Mouse (Mus musculus) neural tube, embryonic 12.5 days (tissue): ENCODE data around the gene Grm4. TPM values are rescaled to one million over a fixed set of nuclear protein-coding genes. Genes with fewer than 3 reads are reported as not detected.

Experiments
- ATAC-seq: fragments of 200-750 bp; cut with Nextera tagmentation; 2 replicates; pipeline ENCODE4 v1.8.0; 2017; ENCODE audit warnings: low read depth, mild to moderate bottlenecking, moderate TSS enrichment, moderate library complexity; ENCODE audit not compliant: low FRiP score
- H3K27ac ChIP-seq: fragments of 300-500 bp; sonication (generic); 2 replicates; pipeline ENCODE4 v1.5.1; 2016
- H3K27me3 ChIP-seq: fragments of 300-500 bp; sonication (generic); replicated peaks from 2 replicates; pipeline ENCODE4 v1.6.1; 2016; ENCODE audit warnings: mild to moderate bottlenecking
- H3K36me3 ChIP-seq: fragments of 300-500 bp; sonication (generic); 2 replicates; pipeline ENCODE4 v1.6.1; 2016; ENCODE audit warnings: mild to moderate bottlenecking
- H3K4me1 ChIP-seq: fragments of 300-500 bp; sonication (generic); 2 replicates; pipeline ENCODE4 v1.6.1; 2016
- H3K4me2 ChIP-seq: fragments of 300-500 bp; sonication (generic); replicated peaks from 2 replicates; pipeline ENCODE4 v1.6.1; 2016; ENCODE audit warnings: mild to moderate bottlenecking
- H3K4me3 ChIP-seq: fragments of 300-500 bp; sonication (generic); 2 replicates; pipeline ENCODE4 v1.5.1; 2016
- H3K9ac ChIP-seq: fragments of 300-500 bp; sonication (generic); 2 replicates; pipeline ENCODE4 v1.6.1; 2016; ENCODE audit warnings: mild to moderate bottlenecking
- H3K9me3 ChIP-seq: fragments of 300-500 bp; sonication (generic); 2 replicates; pipeline ENCODE4 v1.6.1; 2016; ENCODE audit warnings: mild to moderate bottlenecking
- WGBS: fragments of 180-500 bp; shearing (Covaris S2); methylation state at CpG from one replicate; pipeline ENCODE4 v1.1.7; 2016; 5-methylcytosine and 5-hydroxymethylcytosine counted together
- polyA plus RNA-seq: library from polyadenylated mRNA; unstranded; fragments of >200 nt; fragmentation: Nextera tagmentation; extraction: Ambion mirVana; gene quantifications from 2 replicates; pipeline ENCODE4 v1.2.1, GENCODE M21; 2016

Grm4 gene
- polyA plus RNA-seq, 1 experiment from 2014 or later: 3.4 TPM

DNA sequence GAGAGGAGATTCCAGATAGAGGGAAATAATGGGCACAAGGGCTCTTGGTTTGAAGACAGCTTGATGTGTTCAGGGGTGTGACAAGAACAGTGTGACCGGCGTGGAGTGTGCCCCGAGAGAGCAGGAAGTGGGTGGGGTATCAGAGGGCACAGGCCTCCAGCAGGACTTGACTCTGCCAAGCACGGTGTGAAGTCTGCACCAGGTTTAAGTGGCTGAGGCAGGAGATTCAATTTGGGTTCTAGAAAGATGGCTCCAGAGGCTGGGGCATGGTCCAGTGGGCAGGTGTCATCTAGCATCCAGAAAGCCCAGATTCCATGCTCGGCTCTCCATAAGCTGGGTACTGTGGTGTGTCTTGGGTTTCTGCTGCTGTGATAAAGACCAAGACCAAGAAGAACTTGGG is 23.4 kb downstream of the Grm4 start:
- no peak overlapping the region for H3K27ac ChIP-seq
- H3K27me3 ChIP-seq: peaks cover under 1% of the 10 kb centered on the region
- H3K9me3 ChIP-seq: no peaks in the 10 kb centered on the region
- WGBS: 82% methylated on average over 5 of the region's 5 CpGs
- no peak overlapping the region for H3K4me2 ChIP-seq
- H3K4me1 ChIP-seq: peaks cover 34% of the 10 kb centered on the region
- ATAC-seq: no peak
- H3K36me3 ChIP-seq: no peaks in the 10 kb centered on the region
- H3K4me3 ChIP-seq: no peak overlapping the region
- H3K9ac ChIP-seq: no peak overlapping the region

DNA sequence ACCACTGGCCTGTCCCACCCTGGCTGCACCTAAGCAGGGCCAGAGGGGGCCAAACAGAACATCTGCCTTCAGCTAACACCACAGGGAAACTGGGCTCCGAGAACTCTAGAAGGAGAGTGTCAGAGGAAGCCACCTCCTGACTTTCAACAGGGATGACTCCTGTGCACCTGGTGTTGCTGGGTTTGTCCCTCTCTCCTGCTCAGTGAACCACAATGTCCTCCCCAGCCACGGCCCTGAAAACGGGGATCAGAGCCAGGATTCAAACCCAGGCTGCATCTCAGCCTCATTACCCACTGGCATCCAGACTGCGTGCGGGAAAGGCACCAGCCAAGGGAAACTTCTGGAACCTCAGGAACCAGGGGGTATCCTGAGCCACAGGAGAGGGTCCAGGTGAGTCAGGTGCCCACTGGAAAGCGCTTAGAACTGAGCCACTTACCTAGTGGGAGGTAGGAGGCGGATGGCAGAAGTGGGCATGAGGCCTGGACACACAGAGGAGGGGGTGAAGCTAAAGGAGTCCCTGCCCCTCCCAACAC is 26.1 kb downstream of the Grm4 start:
- no peak for ATAC-seq
- WGBS: 83% methylated on average over 7 of the region's 7 CpGs
- H3K4me1 ChIP-seq: peaks cover 8% of the 10 kb centered on the region; the same call in 1 of the 2 replicates
- no peaks in the 10 kb centered on the region; the same call in 1 of the 2 replicates for H3K27me3 ChIP-seq
- H3K36me3 ChIP-seq: no peaks in the 10 kb centered on the region
- no peak overlapping the region for H3K4me2 ChIP-seq
- H3K4me3 ChIP-seq: no peak overlapping the region
- no peak overlapping the region for H3K27ac ChIP-seq
- H3K9me3 ChIP-seq: no peaks in the 10 kb centered on the region
- no peak overlapping the region for H3K9ac ChIP-seq

DNA sequence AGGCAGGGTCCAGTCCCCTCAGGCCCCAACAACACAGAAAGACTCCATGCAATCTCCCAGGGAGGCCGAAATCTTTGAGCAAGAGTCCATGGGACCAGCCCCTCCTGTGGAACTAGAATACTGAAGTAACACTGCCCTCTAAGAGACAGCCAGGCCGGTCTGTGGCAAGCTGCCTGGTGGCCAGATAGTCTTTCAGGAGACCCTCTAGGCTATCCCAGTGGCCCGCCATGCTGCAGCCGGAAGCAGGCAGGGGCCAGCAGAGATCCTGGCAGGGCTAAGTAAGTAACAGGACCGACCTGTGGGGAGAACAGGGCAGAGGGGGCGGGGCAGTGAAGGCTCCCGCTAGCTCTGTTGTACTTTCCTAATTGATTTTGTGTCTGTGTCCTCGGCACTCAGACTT is 27.2 kb downstream of the Grm4 start:
- no peak overlapping the region for H3K27ac ChIP-seq
- no peak for ATAC-seq
- H3K9ac ChIP-seq: no peak overlapping the region
- WGBS: 40% methylated on average over 8 of the region's 8 CpGs
- H3K9me3 ChIP-seq: no peaks in the 10 kb centered on the region
- no peak overlapping the region for H3K4me3 ChIP-seq
- no peaks in the 10 kb centered on the region for H3K4me1 ChIP-seq
- H3K27me3 ChIP-seq: no peaks in the 10 kb centered on the region; the same call in 1 of the 2 replicates
- no peak overlapping the region for H3K4me2 ChIP-seq
- H3K36me3 ChIP-seq: no peaks in the 10 kb centered on the region

GRCm38 (mm10) chr17:27493389-27493788 is 27.8 kb downstream of the Grm4 start:
- H3K4me3 ChIP-seq: no peak overlapping the region
- no peak overlapping the region for H3K9ac ChIP-seq
- H3K36me3 ChIP-seq: no peaks in the 10 kb centered on the region
- no peak for ATAC-seq
- 82% methylated on average over 4 of the region's 4 CpGs for WGBS
- no peaks in the 10 kb centered on the region for H3K9me3 ChIP-seq
- no peaks in the 10 kb centered on the region; the same call in 1 of the 2 replicates for H3K27me3 ChIP-seq
- no peak overlapping the region for H3K27ac ChIP-seq
- H3K4me2 ChIP-seq: no peak overlapping the region
- H3K4me1 ChIP-seq: peaks cover 4% of the 10 kb centered on the region; the same call in 1 of the 2 replicates

- H3K9me3 ChIP-seq: no peaks in the 10 kb centered on the region
- no peak overlapping the region for H3K9ac ChIP-seq
- no peak overlapping the region for H3K27ac ChIP-seq
- 75% methylated on average over 16 of the region's 16 CpGs for WGBS
- no peak for ATAC-seq
- H3K36me3 ChIP-seq: no peaks in the 10 kb centered on the region
- H3K27me3 ChIP-seq: 0 out of 2 replicates have a peak, but pooled peaks cover 6% of the 10 kb centered on the region
- H3K4me3 ChIP-seq: no peak overlapping the region
- no peak overlapping the region for H3K4me2 ChIP-seq
- H3K4me1 ChIP-seq: peaks cover 21% of the 10 kb centered on the region
Measured at GRCm38 (mm10) chr17:27488173-27488823, 32.9 kb downstream of the Grm4 start.

DNA sequence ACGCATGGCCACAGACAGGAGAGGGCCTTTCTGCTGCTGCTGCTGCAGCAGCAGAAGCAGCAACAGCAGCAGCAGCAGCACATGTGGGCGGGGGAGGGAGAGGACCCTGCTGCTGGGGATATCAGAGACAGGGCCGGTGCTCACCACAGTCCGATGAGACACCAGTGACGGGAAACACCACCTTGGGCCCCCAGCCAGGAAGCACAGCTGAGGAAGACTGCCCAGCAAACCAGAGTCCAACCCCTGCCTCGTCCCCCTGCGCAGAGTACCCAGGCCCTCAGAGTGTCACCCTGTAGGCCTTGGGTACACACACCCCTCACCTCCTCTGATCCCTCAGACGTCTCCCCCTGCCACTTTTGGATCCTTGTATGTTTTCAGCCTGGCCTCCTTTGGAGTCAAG is 35.3 kb downstream of the Grm4 start:
- WGBS: 29% methylated on average over 8 of the region's 8 CpGs

GRCm38 (mm10) chr17:27483571-27483970 is 37.6 kb downstream of the Grm4 start:
- H3K4me2 ChIP-seq: no peak overlapping the region
- no peak for ATAC-seq
- H3K9me3 ChIP-seq: no peaks in the 10 kb centered on the region
- 83% methylated on average over 3 of the region's 3 CpGs for WGBS
- no peaks in the 10 kb centered on the region for H3K36me3 ChIP-seq
- no peak overlapping the region for H3K27ac ChIP-seq
- H3K4me1 ChIP-seq: peaks cover 44% of the 10 kb centered on the region
- no peak overlapping the region for H3K9ac ChIP-seq
- H3K4me3 ChIP-seq: no peak overlapping the region
- H3K27me3 ChIP-seq: 0 out of 2 replicates have a peak, but pooled peaks cover 6% of the 10 kb centered on the region

More for the DNA sequence above, 35.3 kb downstream of the Grm4 start:
- Histone ChIP-seq H3K36me3 (no peaks in the 10 kb centered on the region), H3K27ac (0 out of 2 replicates have a peak overlapping the region, but pooled peaks have one; percentile 5), H3K4me2 (no peak overlapping the region), H3K9ac (no peak overlapping the region), H3K27me3 (0 out of 2 replicates have a peak, but pooled peaks cover 6% of the 10 kb centered on the region), H3K9me3 (no peaks in the 10 kb centered on the region), H3K4me3 (no peak overlapping the region), H3K4me1 (peaks cover 35% of the 10 kb centered on the region)
- ATAC-seq: no peak

- H3K27me3 ChIP-seq: 0 out of 2 replicates have a peak, but pooled peaks cover 6% of the 10 kb centered on the region
- H3K36me3 ChIP-seq: no peaks in the 10 kb centered on the region
- WGBS: 61% methylated on average over 29 of the region's 29 CpGs
- ATAC-seq: no peak
- H3K9me3 ChIP-seq: no peaks in the 10 kb centered on the region
- H3K4me3 ChIP-seq: no peak overlapping the region
- H3K27ac ChIP-seq: no peak overlapping the region
- H3K4me1 ChIP-seq: peaks cover 32% of the 10 kb centered on the region
- H3K4me2 ChIP-seq: no peak overlapping the region
- 0 out of 2 replicates have a peak overlapping the region, but pooled peaks have one; percentile 9 for H3K9ac ChIP-seq
Measured at GRCm38 (mm10) chr17:27480143-27481103, 40.8 kb downstream of the Grm4 start.

GRCm38 (mm10) chr17:27475650-27476049 is 45.6 kb downstream of the Grm4 start:
- Histone ChIP-seq H3K36me3 (no peaks in the 10 kb centered on the region), H3K27me3 (no peaks in the 10 kb centered on the region), H3K9me3 (no peaks in the 10 kb centered on the region), H3K4me2 (no peak overlapping the region), H3K4me1 (peaks cover 12% of the 10 kb centered on the region), H3K9ac (no peak overlapping the region), H3K4me3 (no peak overlapping the region), H3K27ac (no peak overlapping the region)
- 92% methylated on average over 11 of the region's 11 CpGs for WGBS
- ATAC-seq: no peak

DNA sequence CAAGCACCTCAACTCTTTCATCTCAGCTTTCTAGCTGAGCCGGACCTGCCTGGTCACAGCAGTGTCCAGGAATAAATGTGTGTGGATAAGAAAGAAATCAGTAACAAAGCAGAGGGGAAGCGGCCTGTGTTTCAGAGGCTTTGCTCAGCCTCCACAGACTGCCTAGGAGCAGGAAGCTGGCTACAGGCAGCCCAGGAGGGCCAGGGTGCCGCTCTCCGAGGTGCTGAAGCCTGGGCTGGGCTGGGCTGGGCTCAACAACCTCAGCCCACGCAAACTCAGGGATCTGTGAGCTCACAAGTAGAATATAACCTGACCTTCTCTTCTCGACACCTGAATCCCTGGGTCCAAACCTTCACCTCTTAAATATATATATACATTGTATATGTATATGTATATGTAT is 54.6 kb downstream of the Grm4 start:
- H3K4me2 ChIP-seq: no peak overlapping the region
- 34% methylated on average over 6 of the region's 6 CpGs for WGBS
- no peaks in the 10 kb centered on the region for H3K9me3 ChIP-seq
- no peak overlapping the region for H3K27ac ChIP-seq
- H3K36me3 ChIP-seq: no peaks in the 10 kb centered on the region
- no peak overlapping the region for H3K9ac ChIP-seq
- ATAC-seq: no peak
- no peak overlapping the region for H3K4me3 ChIP-seq
- peaks cover 11% of the 10 kb centered on the region for H3K4me1 ChIP-seq
- H3K27me3 ChIP-seq: no peaks in the 10 kb centered on the region

GRCm38 (mm10) chr17:27465924-27466323 is 55.3 kb downstream of the Grm4 start:
- H3K9me3 ChIP-seq: no peaks in the 10 kb centered on the region
- H3K36me3 ChIP-seq: no peaks in the 10 kb centered on the region
- H3K27ac ChIP-seq: no peak overlapping the region
- H3K4me3 ChIP-seq: no peak overlapping the region
- peaks cover 11% of the 10 kb centered on the region for H3K4me1 ChIP-seq
- H3K27me3 ChIP-seq: no peaks in the 10 kb centered on the region
- H3K9ac ChIP-seq: no peak overlapping the region
- no peak overlapping the region for H3K4me2 ChIP-seq
- 69% methylated on average over 8 of the region's 8 CpGs for WGBS
- ATAC-seq: peak; percentile 29; the same call in 1 of the 2 replicates
